Mouse (Mus musculus) adrenal gland, postnatal 36 days (tissue): Measurements from ENCODE around the gene Gse1. TPM values are rescaled to one million over a fixed set of nuclear protein-coding genes. Genes with fewer than 3 reads are reported as not detected.

ENCODE experiments used
- DNase-seq, 2 experiments: peaks; one replicate each; pipeline ENCODE4 v3.0.0; 2021; ENCODE audit warnings: mixed read lengths in 1 of 2
- total RNA-seq, 2 experiments: library from RNA; stranded (reverse); gene quantifications; 2 replicates each; pipeline ENCODE4 v1.2.3; 2021

Gene Gse1
- total RNA-seq, 2 experiments from 2014 or later = 25.9 to 30.2 TPM

GRCm38 (mm10) chr8:120482015-120482689 lies 253.9 kb downstream of the Gse1 start:
- peak in 1 of 2 experiments; percentile 12 for DNase-seq

DNA sequence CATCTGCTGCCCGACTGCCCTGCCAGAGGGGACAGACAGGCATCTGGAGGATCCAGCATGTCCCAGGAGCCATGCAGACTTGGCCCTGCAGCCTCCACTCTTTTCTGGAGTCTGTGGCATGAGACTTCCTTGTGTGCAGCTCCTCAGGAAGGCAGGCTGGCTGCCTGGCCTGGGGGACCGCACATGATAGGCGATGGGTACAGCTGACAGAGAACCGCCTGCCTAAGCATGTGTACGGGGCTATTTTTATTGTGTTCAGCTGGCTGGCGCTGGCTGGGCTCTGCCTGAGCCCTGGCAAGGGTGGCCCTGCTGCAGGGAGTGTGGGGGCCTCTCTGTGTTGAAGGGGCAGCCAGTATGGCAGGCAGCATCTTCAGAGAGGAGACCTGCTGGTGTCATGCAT lies 256.2 kb downstream of the Gse1 start:
- no peak for DNase-seq

GRCm38 (mm10) chr8:120485116-120485515 lies 256.9 kb downstream of the Gse1 start:
- no peak for DNase-seq

- no peak for DNase-seq
Observed at GRCm38 (mm10) chr8:120485551-120486476, 257.6 kb downstream of the Gse1 start.

DNA sequence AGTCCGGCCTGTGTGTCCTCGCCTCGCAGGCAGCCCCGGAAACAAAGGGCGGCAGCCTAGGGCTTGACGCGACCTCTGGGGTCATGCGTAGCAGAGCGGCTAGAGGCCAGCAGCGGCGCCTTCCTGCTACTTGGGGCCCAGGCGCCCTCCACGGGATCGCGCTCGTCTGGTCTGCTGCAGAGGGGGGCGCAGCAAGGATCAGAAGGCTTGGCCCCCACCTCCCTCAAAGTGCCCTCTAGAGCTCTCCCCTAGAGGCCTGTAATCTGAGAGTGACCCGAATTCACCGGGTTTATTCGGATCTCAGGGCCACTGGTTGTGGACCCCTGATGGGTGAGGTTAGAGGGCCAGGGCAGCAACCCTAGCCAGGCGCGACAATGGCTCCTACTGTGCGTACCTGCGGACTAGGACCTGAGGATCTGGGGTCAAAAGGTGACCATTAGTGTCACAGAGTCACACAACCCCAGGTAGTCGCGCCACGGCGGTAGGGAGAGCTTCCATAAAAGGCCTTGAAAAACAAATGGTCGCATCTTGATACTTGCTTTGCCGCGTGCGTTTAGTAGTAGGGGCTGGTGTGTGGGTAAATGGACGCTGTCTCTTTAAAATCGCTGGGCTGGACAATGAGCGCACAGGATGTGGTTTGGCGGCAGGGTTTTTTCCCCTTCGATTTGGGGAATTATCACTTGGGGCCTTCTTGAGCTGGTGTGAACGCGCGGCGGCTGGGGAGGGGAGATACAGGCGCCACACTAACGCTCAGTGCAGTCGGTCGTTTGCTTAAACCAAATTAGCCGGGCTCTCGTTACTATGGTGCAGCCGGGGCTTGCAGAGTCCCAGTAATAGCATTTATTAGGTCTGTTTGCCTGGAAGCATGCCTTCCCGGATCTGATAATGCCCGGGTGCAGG lies 258.5 kb downstream of the Gse1 start:
- DNase-seq = peak; percentile 68 to 69

- peak; percentile 74 to 85 for DNase-seq
Observed at GRCm38 (mm10) chr8:120487377-120487728, 259.1 kb downstream of the Gse1 start.

GRCm38 (mm10) chr8:120487729-120488510 lies 259.7 kb downstream of the Gse1 start:
- DNase-seq = peak; percentile 75 to 84

- peak in 1 of 2 experiments; percentile 46 for DNase-seq
Observed at GRCm38 (mm10) chr8:120488636-120489131, 260.4 kb downstream of the Gse1 start.

GRCm38 (mm10) chr8:120489142-120489754 lies 261.0 kb downstream of the Gse1 start:
- peak; percentile 72 to 80 for DNase-seq

GRCm38 (mm10) chr8:120489771-120490281 lies 261.6 kb downstream of the Gse1 start:
- peak in 1 of 2 experiments; percentile 36 for DNase-seq

DNA sequence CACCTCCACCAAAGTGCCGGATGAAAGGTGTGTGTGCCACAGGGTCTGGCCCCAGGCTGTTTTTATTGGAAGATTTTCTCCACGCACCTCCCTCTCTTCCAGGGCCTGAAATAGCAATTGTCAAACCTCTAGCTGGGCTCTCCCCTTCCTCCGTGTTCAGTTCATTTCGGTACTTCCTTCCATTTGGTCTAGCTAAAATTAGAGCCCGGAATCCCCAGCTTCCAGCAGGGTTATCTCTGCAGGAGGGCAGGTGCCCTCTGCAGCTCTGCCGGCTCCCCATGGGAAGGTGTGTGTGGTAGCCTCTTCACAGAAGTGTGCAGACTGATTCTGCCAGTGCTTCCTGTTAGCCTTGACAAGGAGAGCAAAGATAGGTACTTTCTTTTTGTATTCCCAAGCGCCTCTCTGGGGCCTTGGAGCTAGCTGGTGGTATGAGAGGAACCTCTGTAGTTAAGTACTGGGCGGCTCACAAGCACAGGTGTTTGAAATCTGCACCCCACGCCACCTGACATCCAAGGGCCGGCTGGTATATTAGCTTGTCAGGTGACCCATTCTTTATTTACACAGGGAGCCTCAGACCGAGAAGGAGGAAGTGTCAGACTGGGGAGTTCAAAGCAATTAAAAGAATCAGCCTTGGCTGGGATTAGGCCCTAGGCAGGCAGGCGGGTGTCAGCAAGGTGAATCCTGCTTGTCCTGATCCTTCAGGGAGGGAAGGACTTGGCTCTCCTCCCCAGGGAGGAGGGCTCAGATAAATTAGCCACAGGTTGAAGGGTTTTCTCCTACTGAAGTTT lies 262.3 kb downstream of the Gse1 start:
- peak in 1 of 2 experiments; percentile 13 for DNase-seq

DNA sequence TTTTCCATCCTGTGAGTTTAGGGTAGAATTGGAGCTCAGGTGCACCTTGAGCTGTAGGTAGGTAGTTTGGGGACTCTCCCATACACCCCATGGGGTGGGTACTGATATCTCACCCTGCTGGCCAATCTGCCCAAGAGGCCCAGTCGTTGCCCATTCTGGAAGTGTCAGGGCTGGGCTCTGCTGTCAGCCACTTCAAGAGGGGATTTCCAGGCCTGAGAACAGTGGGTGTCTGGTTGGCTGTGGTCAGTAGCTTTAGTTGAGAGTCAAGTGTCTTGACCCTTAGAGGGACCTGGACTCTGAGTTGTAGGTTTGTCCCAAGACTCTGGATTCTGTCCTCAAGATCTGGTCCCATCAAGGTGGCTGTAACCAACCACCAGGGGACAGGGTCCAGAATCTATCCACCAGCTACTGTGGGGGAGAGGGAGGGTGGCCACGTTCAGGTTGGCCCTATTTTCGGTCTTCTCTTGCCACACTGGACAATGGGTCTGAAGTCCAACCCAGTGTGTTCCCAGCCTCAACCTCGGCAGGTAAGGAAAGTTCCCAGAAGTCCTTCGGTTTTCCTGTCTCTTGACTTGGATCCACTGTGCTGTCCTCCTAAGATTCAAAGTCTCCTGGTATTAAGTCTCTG lies 263.0 kb downstream of the Gse1 start:
- no peak for DNase-seq

DNA sequence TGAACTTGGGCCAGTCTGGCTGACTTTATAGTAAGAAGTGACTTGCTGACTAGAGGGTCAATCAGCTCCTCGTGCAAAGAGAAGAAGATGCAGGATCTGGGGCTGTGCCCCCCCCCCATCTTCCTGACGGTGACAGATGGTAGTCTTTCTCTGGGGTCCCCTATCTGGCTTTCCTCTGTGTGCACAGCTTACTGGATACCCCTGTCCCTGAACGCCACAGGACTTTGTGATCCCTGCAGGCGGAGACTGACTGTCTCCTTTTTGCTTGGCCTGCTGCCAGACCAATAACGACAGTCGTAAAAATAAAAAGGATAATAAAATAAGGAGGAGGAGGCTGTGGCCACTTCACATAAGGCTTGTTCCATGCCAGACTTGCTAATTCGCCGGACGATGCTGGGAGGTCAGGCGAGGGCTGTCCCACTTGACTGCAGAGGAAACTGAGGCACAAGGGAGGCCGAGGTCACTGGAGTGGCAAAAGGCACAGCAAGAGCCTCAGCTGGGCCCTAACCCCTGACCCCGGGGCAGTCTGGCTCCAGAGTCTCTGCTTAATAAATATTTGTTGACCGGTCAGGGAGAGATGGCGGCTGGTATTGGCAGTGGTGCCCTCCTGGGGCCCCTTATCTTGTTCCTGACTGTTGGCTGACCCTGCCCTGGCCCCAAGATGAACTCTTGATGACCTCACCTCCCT lies 264.1 kb downstream of the Gse1 start:
- peak in 1 of 2 experiments; percentile 49 for DNase-seq

DNA sequence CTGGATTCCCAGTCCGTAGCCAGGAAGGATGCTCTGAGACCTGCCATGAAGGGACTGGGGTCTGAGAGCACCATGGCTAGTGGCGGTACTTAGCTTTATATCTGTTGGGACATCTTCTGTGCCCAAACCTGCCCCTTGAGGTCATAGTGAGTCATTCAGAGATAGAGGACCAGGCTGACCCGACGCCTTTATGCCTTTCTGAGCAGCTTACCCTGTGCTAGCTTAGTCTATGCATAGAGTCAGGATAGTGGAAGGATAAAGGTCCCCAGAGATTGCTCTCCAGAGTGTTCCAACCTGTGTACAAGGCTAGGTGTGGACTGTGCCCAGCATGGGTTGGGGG lies 264.6 kb downstream of the Gse1 start:
- no peak for DNase-seq

DNA sequence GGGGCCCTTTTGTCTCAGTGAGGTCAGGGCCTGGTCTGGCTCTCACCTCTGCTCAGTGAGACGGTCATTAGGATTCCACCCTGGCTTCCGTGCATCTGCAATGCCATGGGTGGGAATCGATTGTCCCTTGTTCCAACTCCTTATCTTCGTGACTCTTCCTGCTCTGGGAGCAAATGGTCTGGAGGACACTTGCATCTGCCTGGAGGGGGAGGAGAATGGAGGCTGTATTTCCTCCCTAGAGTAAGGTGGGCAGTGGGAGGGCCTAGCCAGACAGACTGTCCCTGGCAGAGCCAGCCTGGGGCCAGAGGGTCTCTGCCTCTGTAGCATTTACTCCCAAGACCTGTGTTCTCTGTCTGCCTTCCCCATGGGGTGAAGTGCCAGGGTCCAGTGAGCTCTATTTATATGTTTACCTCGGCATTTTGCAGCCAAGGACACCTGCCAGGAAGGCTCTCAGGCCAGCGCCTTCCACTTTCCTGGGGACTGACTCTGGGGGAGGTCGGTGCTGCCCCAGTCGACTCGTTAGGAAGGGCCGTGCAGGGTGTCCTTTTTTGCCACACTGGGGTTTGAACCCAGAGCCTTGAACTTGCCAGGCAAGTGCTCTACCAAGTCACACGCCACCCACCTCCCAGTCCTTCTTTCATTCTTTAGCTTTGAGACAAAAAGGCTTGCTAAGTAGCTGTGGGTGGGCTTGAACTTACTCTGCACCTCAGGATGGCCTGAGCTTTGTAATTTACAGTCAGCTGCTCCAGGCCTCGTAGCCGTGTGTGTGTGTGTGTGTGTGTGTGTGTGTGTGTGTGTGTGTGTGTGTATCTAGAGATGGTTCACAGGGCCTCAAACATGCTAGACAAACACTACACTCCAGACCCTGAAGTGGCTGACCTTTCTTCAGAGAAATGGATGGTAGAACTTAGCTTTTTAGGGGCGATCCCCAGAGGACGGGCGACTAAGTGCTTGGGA lies 265.5 kb downstream of the Gse1 start:
- peak in 1 of 2 experiments; percentile 27 for DNase-seq

DNA sequence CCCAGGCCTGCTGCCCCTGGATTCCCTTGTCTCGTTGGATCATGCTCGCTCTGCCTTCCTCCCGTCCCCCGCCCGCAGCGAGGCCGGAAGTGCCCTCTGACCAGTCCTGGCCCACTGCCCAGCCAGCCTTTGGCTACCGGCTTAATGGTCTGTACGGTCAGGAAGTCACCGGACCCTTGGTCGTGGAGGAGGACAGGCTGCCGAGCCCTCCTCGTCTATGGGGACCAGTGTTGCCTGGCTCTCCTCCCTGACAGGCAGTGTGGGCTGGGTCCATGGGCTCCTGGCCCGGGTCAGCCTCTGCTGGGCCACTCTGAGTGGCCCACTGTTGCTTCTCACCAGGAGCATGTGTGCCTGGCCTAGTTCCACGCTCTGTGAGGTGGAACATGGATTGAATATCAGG lies 266.6 kb downstream of the Gse1 start:
- DNase-seq = peak; percentile 84 to 90

GRCm38 (mm10) chr8:120495461-120495860 lies 267.2 kb downstream of the Gse1 start:
- DNase-seq = no peak
